Mouse (Mus musculus): ENCODE measurements at regions not wholly inside any gene's neighbourhood (a gene's known extent, or its start where the extent isn't known, plus 50 kb on each side); places are given as distances from the start of the nearest gene placed in this dataset.
A peak's percentile ranks its signal among the peaks of the same experiment; 100 is the strongest.

GRCm38 (mm10) chr9:49915046-49915719 is 116.5 kb upstream of the Ncam1 start:
- DNase-seq (ENCODE audit: low spot score) = no peak
- Histone ChIP-seq H3K27me3 (ENCODE audit: low read depth, poor library complexity, severe bottlenecking) (no peaks in the 10 kb centered on the region), H3K4me1 (no peaks in the 10 kb centered on the region), H3K27ac (replicated peaks) (no peak overlapping the region), H3K4me3 (no peak overlapping the region), H3K36me3 (no peaks in the 10 kb centered on the region), H3K9me3 (replicated peaks) (no peaks in the 10 kb centered on the region)
- 82% methylated on average over 4 of the region's 4 CpGs for WGBS

- H3K36me3 ChIP-seq = no peaks in the 10 kb centered on the region
- 80% methylated on average over 4 of the region's 4 CpGs for WGBS
- no peaks in the 10 kb centered on the region for H3K4me1 ChIP-seq
- H3K4me3 ChIP-seq = no peak overlapping the region
- no peaks in the 10 kb centered on the region for H3K9me3 ChIP-seq (replicated peaks)
- no peak for DNase-seq (ENCODE audit: low spot score)
- H3K27me3 ChIP-seq (ENCODE audit: low read depth, poor library complexity, severe bottlenecking) = no peaks in the 10 kb centered on the region
- H3K27ac ChIP-seq (replicated peaks) = no peak overlapping the region
These were observed 115.0 kb upstream of the Ncam1 start for GRCm38 (mm10) chr9:49913677-49914076.

GRCm38 (mm10) chr9:49912306-49912705 is 113.6 kb upstream of the Ncam1 start:
- H3K9me3 ChIP-seq (replicated peaks) = no peaks in the 10 kb centered on the region
- H3K4me1 ChIP-seq = no peaks in the 10 kb centered on the region
- no peak overlapping the region for H3K4me3 ChIP-seq
- H3K27me3 ChIP-seq (ENCODE audit: low read depth, poor library complexity, severe bottlenecking) = no peaks in the 10 kb centered on the region
- WGBS = 78% methylated on average over 1 of the region's 1 CpGs
- H3K36me3 ChIP-seq = no peaks in the 10 kb centered on the region
- no peak overlapping the region for H3K27ac ChIP-seq (replicated peaks)
- no peak for DNase-seq (ENCODE audit: low spot score)

GRCm38 (mm10) chr9:49906306-49906705 is 107.6 kb upstream of the Ncam1 start:
- Histone ChIP-seq H3K36me3 (no peaks in the 10 kb centered on the region), H3K4me3 (no peak overlapping the region), H3K4me1 (no peaks in the 10 kb centered on the region), H3K27ac (replicated peaks) (no peak overlapping the region), H3K27me3 (ENCODE audit: low read depth, poor library complexity, severe bottlenecking) (no peaks in the 10 kb centered on the region), H3K9me3 (replicated peaks) (no peaks in the 10 kb centered on the region)
- no peak for DNase-seq (ENCODE audit: low spot score)
- 78% methylated on average over 4 of the region's 4 CpGs for WGBS

- Histone ChIP-seq H3K27ac (replicated peaks) (no peak overlapping the region), H3K36me3 (no peaks in the 10 kb centered on the region), H3K4me3 (no peak overlapping the region), H3K9me3 (replicated peaks) (no peaks in the 10 kb centered on the region), H3K4me1 (peaks cover 2% of the 10 kb centered on the region; the same call in 1 of the 2 replicates), H3K27me3 (ENCODE audit: low read depth, poor library complexity, severe bottlenecking) (no peaks in the 10 kb centered on the region)
- DNase-seq (ENCODE audit: low spot score) = no peak
- WGBS = 88% methylated on average over 4 of the region's 4 CpGs
These were observed 107.0 kb upstream of the Ncam1 start for GRCm38 (mm10) chr9:49905703-49906102.

GRCm38 (mm10) chr9:49898947-49899346 is 100.2 kb upstream of the Ncam1 start:
- 0 out of 2 replicates have a peak, but pooled peaks cover 3% of the 10 kb centered on the region for H3K9me3 ChIP-seq (replicated peaks)
- no peaks in the 10 kb centered on the region for H3K27me3 ChIP-seq (ENCODE audit: low read depth, poor library complexity, severe bottlenecking)
- H3K27ac ChIP-seq (replicated peaks) = no peak overlapping the region
- no peaks in the 10 kb centered on the region for H3K36me3 ChIP-seq
- 95% methylated on average over 5 of the region's 5 CpGs for WGBS
- peaks cover 5% of the 10 kb centered on the region; the same call in 1 of the 2 replicates for H3K4me1 ChIP-seq
- DNase-seq (ENCODE audit: low spot score) = no peak
- H3K4me3 ChIP-seq = no peak overlapping the region

GRCm38 (mm10) chr9:49884516-49885343 is 86.0 kb upstream of the Ncam1 start:
- WGBS = 80% methylated on average over 12 of the region's 12 CpGs
- Histone ChIP-seq H3K27me3 (ENCODE audit: low read depth, poor library complexity, severe bottlenecking) (no peaks in the 10 kb centered on the region), H3K4me3 (no peak overlapping the region), H3K4me1 (peaks cover 4% of the 10 kb centered on the region), H3K9me3 (replicated peaks) (no peaks in the 10 kb centered on the region), H3K36me3 (no peaks in the 10 kb centered on the region), H3K27ac (replicated peaks) (no peak overlapping the region)
- DNase-seq (ENCODE audit: low spot score) = no peak

DNA sequence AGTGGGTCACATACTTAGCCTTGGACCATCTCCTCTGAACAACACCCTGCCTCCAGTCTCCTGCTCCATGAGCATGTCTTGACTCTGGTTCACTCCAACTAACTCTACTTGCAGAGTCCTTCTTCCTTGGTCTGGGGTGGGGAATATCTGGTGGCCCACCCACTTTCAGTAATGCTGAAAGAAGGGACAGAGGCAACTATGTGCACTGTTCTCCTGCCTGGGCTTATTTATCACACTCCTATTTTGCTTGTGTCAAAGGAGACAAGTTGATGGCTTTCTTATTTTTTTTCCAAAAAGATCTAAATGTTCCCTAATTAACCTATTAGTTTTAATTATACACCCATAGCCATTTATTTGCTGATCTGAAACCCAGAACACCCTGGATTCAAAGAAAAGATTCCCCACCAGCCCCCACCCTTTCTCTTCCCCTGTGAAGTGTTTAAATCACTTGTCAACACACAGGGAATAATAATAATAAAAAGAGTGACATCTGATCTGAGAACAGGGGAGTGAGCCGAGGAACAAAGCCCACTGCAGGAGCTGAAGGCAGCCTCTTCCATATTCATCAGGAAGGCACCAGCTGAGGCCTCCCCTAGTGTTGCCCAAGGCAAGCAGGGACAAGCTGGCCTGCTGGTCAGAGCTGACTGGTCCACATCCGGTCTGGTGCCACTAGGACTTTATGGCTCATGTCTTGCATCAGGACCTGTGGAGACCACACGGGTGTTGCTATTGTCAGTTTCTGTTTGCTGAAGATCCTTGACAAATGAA is 80.8 kb upstream of the Ncam1 start:
- Histone ChIP-seq H3K36me3 (no peaks in the 10 kb centered on the region), H3K9me3 (replicated peaks) (no peaks in the 10 kb centered on the region), H3K4me1 (peaks cover 15% of the 10 kb centered on the region), H3K4me3 (no peak overlapping the region), H3K27me3 (ENCODE audit: low read depth, poor library complexity, severe bottlenecking) (no peaks in the 10 kb centered on the region), H3K27ac (replicated peaks) (peak overlapping the region; percentile 64)
- 29% methylated on average over 3 of the region's 3 CpGs for whole genome bisulfite sequencing
- peak; percentile 53 for DNase-seq (ENCODE audit: low spot score)

DNA sequence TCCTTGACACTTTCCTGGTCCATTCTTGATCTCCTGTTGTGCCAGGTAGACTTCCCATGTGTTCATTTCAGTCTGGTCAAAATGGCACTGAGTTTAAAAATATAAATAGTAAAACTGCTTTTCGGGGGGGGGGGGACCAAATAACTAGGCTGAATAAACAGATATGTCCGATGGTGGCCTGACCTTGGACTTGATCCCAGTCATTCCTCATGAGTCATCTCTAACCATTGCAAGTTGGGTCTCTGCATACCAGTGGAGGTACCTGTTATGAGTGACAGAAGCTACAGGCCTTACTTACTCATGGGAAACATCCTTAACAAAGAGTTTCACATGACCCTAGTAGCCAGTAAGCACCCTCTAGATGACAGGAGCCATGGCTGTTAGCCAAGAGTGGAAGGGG is 76.2 kb upstream of the Ncam1 start:
- Histone ChIP-seq H3K36me3 (no peaks in the 10 kb centered on the region), H3K27ac (replicated peaks) (no peak overlapping the region), H3K4me3 (no peak overlapping the region), H3K9me3 (replicated peaks) (no peaks in the 10 kb centered on the region), H3K4me1 (peaks cover 28% of the 10 kb centered on the region), H3K27me3 (ENCODE audit: low read depth, poor library complexity, severe bottlenecking) (no peaks in the 10 kb centered on the region)
- 89% methylated on average over 2 of the region's 2 CpGs for WGBS
- no peak for DNase-seq (ENCODE audit: low spot score)

DNA sequence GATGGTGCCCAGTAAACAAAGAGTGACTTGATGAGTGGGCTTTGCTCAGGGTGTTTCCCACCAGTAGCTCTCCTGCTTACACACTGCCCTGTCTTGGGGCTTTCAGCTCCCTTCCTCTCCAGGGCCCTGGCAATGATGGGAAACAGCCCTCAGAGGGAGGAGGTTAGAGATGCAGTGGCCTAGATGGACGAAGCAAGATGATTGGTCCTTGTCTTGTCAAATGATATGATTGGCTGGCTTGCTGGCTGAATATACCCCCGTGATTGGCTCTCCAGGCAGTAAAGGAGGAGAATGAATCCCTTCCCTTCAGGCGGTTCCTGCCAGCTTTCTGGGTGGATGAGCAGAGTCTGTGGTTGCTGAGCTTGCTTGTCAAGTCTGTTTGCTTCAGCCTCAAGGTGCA is 74.8 kb upstream of the Ncam1 start:
- H3K9me3 ChIP-seq (replicated peaks) = no peaks in the 10 kb centered on the region
- WGBS = 1% methylated on average over 3 of the region's 3 CpGs
- no peaks in the 10 kb centered on the region for H3K36me3 ChIP-seq
- H3K4me1 ChIP-seq = peaks cover 16% of the 10 kb centered on the region
- H3K27me3 ChIP-seq (ENCODE audit: low read depth, poor library complexity, severe bottlenecking) = no peaks in the 10 kb centered on the region
- H3K27ac ChIP-seq (replicated peaks) = peak overlapping the region; percentile 84
- peak overlapping the region; percentile 47 for H3K4me3 ChIP-seq
- peak; percentile 79 for DNase-seq (ENCODE audit: low spot score)

DNA sequence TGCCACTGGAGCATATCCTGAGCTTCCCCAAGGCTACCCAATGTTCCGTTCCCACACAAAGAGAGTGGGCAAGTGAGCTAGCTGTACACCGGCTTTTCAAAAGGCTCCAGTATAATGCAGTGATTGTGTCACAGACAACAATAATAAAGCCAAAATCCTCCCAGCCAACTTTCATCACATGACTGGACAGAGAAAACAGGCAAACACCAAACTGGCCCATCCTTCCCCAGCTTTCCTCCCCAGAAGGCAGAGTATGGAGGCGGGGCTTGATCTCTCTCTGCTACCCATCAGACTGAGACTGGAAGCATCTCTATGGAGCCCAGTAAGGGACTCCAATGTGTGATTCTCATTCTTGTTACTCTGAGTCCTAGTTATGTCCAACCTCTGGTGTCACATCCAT is 52.8 kb upstream of the Ncam1 start:
- H3K9me3 ChIP-seq (replicated peaks) = no peaks in the 10 kb centered on the region
- peaks cover 13% of the 10 kb centered on the region for H3K4me1 ChIP-seq
- DNase-seq (ENCODE audit: low spot score) = no peak
- H3K4me3 ChIP-seq = no peak overlapping the region
- WGBS = 92% methylated on average over 3 of the region's 3 CpGs
- no peaks in the 10 kb centered on the region for H3K36me3 ChIP-seq
- H3K27me3 ChIP-seq (ENCODE audit: low read depth, poor library complexity, severe bottlenecking) = 0 out of 2 replicates have a peak, but pooled peaks cover 4% of the 10 kb centered on the region
- no peak overlapping the region for H3K27ac ChIP-seq (replicated peaks)

GRCm38 (mm10) chr9:49849442-49849841 is 50.7 kb upstream of the Ncam1 start:
- Histone ChIP-seq H3K9me3 (replicated peaks) (no peaks in the 10 kb centered on the region), H3K4me1 (peaks cover 13% of the 10 kb centered on the region), H3K36me3 (no peaks in the 10 kb centered on the region), H3K27me3 (ENCODE audit: low read depth, poor library complexity, severe bottlenecking) (0 out of 2 replicates have a peak, but pooled peaks cover 4% of the 10 kb centered on the region), H3K27ac (replicated peaks) (0 out of 2 replicates have a peak overlapping the region, but pooled peaks have one; percentile 49), H3K4me3 (no peak overlapping the region)
- DNase-seq (ENCODE audit: low spot score) = no peak
- WGBS = 48% methylated on average over 2 of the region's 2 CpGs

Measured in midbrain, embryonic 10.5 days (tissue).